Mouse (Mus musculus) forebrain, embryonic 11.5 days (tissue): ENCODE data around the gene Rpl39. TPM values are rescaled to one million over a fixed set of nuclear protein-coding genes. Genes with fewer than 3 reads are reported as not detected.
A peak's percentile ranks its signal among the peaks of the same experiment; 100 is the strongest.
"Not testable (repeated sequence)": the region's sequence is repeated elsewhere in the genome, so short reads cannot be mapped to it uniquely, and the experiment has no call there.

Source experiments
- ATAC-seq: fragments of 200-750 bp; cut with Nextera tagmentation; replicated peaks from 2 replicates; pipeline ENCODE4 v1.8.0; 2017; ENCODE audit warnings: moderate TSS enrichment; ENCODE audit not compliant: low FRiP score
- DNase-seq: peaks from one replicate; pipeline ENCODE4 v3.0.0-alpha.2; 2017; ENCODE audit warnings: low spot score
- H3K27ac ChIP-seq: fragments of 300-500 bp; sonication (generic); 2 replicates; pipeline ENCODE4 v1.5.1; 2014; ENCODE audit warnings: low read depth, low read length
- H3K27me3 ChIP-seq: fragments of 300-500 bp; sonication (generic); 2 replicates; pipeline ENCODE4 v1.6.1; 2014; ENCODE audit warnings: mild to moderate bottlenecking, low read length, mixed read lengths; ENCODE audit not compliant: control insufficient read depth, insufficient read depth
- H3K36me3 ChIP-seq: fragments of 300-500 bp; sonication (generic); 2 replicates; pipeline ENCODE4 v1.6.1; 2014; ENCODE audit warnings: mild to moderate bottlenecking, low read length, moderate library complexity, mixed read lengths; ENCODE audit not compliant: control insufficient read depth, insufficient read depth
- H3K4me1 ChIP-seq: fragments of 300-500 bp; sonication (generic); replicated peaks from 2 replicates; pipeline ENCODE4 v1.6.1; 2014; ENCODE audit warnings: low read length, mixed read lengths; ENCODE audit not compliant: control insufficient read depth, insufficient read depth
- H3K4me2 ChIP-seq: fragments of 300-500 bp; sonication (generic); 2 replicates; pipeline ENCODE4 v1.6.1; 2014; ENCODE audit warnings: low read depth, mild to moderate bottlenecking, low read length, moderate library complexity, mixed read lengths; ENCODE audit not compliant: severe bottlenecking
- H3K4me3 ChIP-seq: fragments of 300-500 bp; sonication (generic); 2 replicates; pipeline ENCODE4 v1.5.1; 2014; ENCODE audit warnings: low read depth, low read length
- H3K9ac ChIP-seq: fragments of 300-500 bp; sonication (generic); 2 replicates; pipeline ENCODE4 v1.6.1; 2014; ENCODE audit warnings: low read length
- H3K9me3 ChIP-seq: fragments of 300-500 bp; sonication (generic); 2 replicates; pipeline ENCODE4 v1.6.1; 2016; ENCODE audit warnings: low read length, mixed read lengths; ENCODE audit not compliant: control insufficient read depth
- WGBS: fragments of 180-500 bp; shearing (Covaris S2); extraction: QIAGEN DNeasy Blood & Tissue Kit; methylation state at CpG from one replicate; pipeline ENCODE4 v1.1.7; 2014; 5-methylcytosine and 5-hydroxymethylcytosine counted together
- polyA plus RNA-seq: library from polyadenylated mRNA; unstranded; fragments of >200 nt; fragmentation: Nextera tagmentation; extraction: Ambion mirVana; gene quantifications from 2 replicates; pipeline ENCODE4 v1.2.1, GENCODE M21; 2014

The Rpl39 gene
- polyA plus RNA-seq, 1 experiment from 2014 or later: 448 TPM

DNA sequence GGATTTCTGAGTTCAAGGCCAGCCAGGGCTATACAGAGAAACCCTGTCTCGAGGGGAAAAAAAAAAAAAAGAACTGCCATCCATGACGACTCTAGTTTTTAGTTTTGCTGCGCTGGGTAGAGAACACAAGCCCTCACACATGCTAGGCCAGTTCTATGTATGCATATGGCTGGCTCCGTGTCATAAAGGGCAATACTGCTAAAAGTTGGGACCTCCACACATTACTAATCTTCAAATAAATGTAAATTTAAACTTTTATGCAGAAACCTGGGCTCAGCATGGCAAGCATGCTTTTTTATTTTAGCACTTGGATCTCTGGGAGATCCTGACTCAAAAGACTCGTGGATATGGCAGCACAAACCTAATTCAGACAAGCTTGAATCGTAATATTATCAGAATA, 4.0 kb downstream of the Rpl39 start:
- no peak for ATAC-seq
- Histone ChIP-seq H3K4me1 (no peaks in the 10 kb centered on the region), H3K4me2 (no peak overlapping the region), H3K9me3 (no peaks in the 10 kb centered on the region), H3K4me3 (no peak overlapping the region), H3K9ac (no peak overlapping the region), H3K27ac (no peak overlapping the region), H3K27me3 (no peaks in the 10 kb centered on the region), H3K36me3 (peaks cover 3% of the 10 kb centered on the region; the same call in 1 of the 2 replicates)
- WGBS: 55% methylated on average over 6 of the region's 6 CpGs
- no peak for DNase-seq

DNA sequence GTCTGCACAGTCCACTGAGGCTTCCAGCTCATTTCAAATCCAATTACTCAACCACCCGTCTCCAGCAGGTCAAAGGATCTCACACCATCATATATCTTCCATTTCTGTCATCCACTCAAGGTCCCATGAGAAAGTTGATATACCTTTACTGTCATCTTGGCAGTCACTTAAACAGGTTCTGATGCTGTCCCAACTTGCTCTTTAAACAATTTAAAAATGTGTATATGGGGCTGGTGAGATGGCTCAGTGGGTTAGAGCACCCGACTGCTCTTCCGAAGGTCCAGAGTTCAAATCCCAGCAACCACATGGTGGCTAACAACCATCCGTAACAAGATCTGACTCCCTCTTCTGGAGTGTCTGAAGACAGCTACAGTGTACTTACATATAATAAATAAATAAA, 4.9 kb downstream of the Rpl39 start:
- not testable (repeated sequence) for H3K27me3 ChIP-seq, H3K4me3 ChIP-seq, DNase-seq, H3K4me1 ChIP-seq, H3K36me3 ChIP-seq, H3K9me3 ChIP-seq, H3K4me2 ChIP-seq, H3K27ac ChIP-seq, H3K9ac ChIP-seq
- WGBS: 66% methylated on average over 3 of the region's 4 CpGs
- ATAC-seq: 0 out of 2 replicates have a peak, but pooled peaks have one; percentile 2

DNA sequence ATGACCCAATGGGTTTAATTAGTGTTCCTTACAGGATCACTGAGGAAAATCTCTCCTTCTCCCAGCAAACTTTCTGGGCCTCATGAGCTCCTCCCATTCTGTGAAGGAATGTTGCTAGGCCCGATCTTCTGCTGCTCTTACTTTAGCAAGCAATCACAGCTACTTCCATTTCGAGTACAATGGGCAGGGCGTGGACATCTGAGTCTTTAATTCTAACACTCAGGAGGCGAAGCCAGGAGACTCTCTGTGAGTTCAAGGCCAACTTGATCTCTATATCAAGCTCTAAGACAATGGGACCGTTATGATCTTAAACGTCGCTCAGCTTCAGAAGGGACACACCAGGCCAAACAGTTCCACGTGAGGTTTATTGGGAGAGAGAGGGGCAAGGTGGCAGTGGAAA, 8.6 kb downstream of the Rpl39 start:
- ATAC-seq: no peak
- Histone ChIP-seq H3K27ac (no peak overlapping the region), H3K27me3 (no peaks in the 10 kb centered on the region), H3K4me2 (no peak overlapping the region), H3K9ac (no peak overlapping the region), H3K4me3 (no peak overlapping the region), H3K4me1 (no peaks in the 10 kb centered on the region), H3K9me3 (no peaks in the 10 kb centered on the region), H3K36me3 (0 out of 2 replicates have a peak, but pooled peaks cover under 1% of the 10 kb centered on the region)
- WGBS: 80% methylated on average over 8 of the region's 8 CpGs
- no peak for DNase-seq

DNA sequence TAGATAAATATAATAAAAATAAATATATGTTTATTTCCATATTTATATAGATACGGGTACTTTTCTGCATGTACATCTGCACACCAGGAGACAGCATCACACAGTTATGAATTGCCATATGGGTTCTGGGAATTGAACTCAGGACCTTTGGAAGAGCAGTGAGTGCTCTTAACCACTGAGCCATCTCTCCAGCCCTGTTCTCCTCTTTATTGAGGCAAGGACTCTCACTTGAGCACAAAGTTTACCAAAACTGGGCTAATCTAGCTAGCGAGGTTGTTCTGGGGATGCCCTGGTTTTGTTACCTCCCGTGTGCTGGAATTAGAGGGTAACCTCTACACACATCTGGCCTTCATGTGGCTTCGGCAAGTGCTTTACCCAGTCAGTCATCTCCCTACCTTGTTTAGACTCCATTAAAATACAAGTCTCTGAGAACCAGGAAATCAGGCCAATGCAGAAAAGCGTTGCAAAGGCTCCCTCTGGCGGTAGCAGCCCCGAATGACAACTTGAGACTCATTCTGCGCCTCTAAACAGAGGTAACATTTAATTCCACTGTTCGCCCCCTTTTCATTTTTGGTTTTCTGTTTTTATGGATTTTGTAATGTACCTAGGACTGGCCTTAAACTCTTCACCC, 10.8 kb downstream of the Rpl39 start:
- Histone ChIP-seq H3K27ac (no peak overlapping the region), H3K4me3 (no peak overlapping the region), H3K4me1 (no peaks in the 10 kb centered on the region), H3K27me3 (no peaks in the 10 kb centered on the region), H3K9ac (no peak overlapping the region), H3K9me3 (no peaks in the 10 kb centered on the region), H3K4me2 (no peak overlapping the region), H3K36me3 (no peaks in the 10 kb centered on the region)
- DNase-seq: peak; percentile 73
- ATAC-seq: no peak
- 42% methylated on average over 9 of the region's 9 CpGs for WGBS

DNA sequence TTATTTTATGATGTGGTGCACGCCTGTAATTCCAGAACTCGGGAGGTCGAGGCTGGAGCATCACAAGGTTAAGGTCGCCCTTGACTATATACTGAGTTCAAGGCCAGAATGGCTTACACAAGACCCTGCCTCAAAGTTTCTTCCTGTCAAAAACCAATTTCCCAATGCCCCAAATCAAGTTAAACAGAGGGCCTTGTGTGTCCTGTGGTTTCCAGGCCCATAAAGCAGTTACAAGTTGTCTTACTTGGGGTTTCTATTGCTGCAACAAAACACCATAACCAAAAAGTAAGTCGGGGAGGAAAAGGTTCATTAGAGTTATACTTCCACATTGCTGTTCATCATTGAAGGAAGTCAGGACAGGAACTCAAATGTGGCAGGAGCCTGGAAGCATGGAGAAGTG, 16.4 kb downstream of the Rpl39 start:
- ATAC-seq (no peak), DNase-seq (no peak)
- no peaks in the 10 kb centered on the region for H3K27me3 ChIP-seq
- H3K4me1 ChIP-seq: no peaks in the 10 kb centered on the region
- H3K4me3 ChIP-seq: no peak overlapping the region
- H3K27ac ChIP-seq: no peak overlapping the region
- no peak overlapping the region for H3K4me2 ChIP-seq
- no peak overlapping the region for H3K9ac ChIP-seq
- no peaks in the 10 kb centered on the region for H3K9me3 ChIP-seq
- no peaks in the 10 kb centered on the region for H3K36me3 ChIP-seq
- 87% methylated on average over 5 of the region's 5 CpGs for WGBS

DNA sequence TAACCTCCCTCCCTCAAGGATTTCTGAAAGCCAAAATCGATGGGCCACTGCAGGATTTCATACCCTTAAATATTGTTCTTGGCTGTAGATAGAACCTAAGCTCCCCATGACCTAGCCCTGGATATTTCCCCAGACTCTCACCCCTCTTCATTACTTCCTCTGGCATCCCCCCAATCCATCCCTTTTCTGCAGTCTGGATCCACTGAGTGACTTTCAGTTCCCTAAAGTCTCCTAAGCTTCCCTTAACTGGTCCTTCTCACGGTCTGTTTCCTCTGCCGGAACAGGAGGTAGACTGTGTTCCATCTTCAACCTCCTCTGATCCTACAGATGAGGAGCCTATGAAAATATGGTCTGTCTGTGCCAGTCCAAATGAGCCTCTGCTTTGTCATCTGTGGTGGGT, 17.9 kb downstream of the Rpl39 start:
- Histone ChIP-seq H3K27ac (no peak overlapping the region), H3K36me3 (no peaks in the 10 kb centered on the region), H3K4me1 (no peaks in the 10 kb centered on the region), H3K9me3 (no peaks in the 10 kb centered on the region), H3K27me3 (no peaks in the 10 kb centered on the region), H3K4me3 (no peak overlapping the region), H3K9ac (no peak overlapping the region), H3K4me2 (no peak overlapping the region)
- DNase-seq (no peak), ATAC-seq (no peak)
- 87% methylated on average over 3 of the region's 3 CpGs for WGBS

DNA sequence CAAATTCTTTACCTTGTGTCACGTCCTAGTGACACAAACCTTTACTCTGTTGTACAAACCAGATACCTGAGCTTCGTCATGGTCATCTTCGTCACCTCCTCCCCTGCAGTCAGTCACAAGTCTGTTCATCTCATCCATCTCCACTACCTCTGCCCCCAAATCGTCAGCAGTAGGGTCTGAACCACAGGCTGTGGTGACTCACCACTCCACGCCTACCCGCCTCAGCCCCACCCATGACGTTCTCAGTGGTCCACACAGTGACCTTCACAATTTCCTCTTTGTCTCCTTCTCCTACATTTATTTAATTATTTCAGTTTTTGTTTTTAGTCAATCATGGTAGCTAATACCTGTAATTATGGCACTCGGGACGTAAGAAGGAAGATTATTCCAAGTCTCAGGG, 21.3 kb downstream of the Rpl39 start:
- Histone ChIP-seq H3K4me2 (no peak overlapping the region), H3K27ac (no peak overlapping the region), H3K4me1 (no peaks in the 10 kb centered on the region), H3K4me3 (no peak overlapping the region), H3K36me3 (no peaks in the 10 kb centered on the region), H3K27me3 (no peaks in the 10 kb centered on the region), H3K9me3 (no peaks in the 10 kb centered on the region), H3K9ac (no peak overlapping the region)
- no peak for ATAC-seq
- DNase-seq: no peak
- 86% methylated on average over 9 of the region's 9 CpGs for WGBS

DNA sequence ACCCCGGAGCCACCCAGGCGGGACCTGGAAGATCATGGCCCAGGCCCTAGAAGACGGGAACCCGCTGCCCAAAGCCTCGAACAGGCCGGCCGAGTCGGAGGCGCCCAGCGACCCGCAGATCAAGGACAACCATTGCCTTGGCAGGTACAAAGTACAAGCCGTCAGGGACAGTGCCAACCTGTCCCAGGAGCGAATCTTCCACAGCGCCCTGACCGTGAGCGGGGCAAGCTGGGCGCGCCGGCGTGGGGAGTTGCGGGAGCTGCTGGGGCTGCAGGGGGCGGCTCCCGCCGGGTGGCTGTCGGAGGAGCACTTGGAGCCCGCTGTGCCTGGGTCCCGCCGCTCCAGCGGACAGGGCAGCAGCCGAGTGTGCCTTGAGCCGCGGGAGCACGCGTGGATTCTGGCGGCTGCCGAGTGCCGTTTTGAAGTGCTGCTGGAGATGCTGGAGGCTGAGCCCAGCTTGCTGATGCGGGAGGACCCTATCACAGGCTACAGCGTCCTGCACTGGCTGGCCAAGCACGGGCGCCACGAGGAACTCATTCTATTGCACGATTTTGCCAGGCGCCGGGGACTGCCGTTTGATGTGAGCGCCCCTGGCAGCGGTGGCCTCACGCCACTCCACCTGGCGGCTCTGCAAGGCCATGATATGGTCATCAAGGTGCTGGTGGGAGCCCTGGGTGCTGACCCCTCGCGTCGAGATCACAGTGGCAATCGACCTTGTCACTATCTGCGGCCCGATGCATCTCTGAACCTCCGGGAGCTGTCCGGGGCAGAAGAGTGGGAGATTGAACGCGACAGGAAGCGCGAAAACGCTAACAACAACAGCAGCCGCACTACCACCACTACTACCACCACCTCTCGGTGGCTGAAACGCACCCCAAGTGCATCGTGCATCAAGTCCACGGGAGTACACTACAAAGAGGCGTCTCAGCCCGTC, 36.0 kb downstream of the Rpl39 start:
- no peak overlapping the region for H3K27ac ChIP-seq
- H3K9ac ChIP-seq: no peak overlapping the region
- H3K4me1 ChIP-seq: no peaks in the 10 kb centered on the region
- DNase-seq: peak; percentile 59
- peak overlapping the region; percentile 54 for H3K4me2 ChIP-seq
- H3K4me3 ChIP-seq: peak overlapping the region; percentile 27
- WGBS: 21% methylated on average over 47 of the region's 70 CpGs
- H3K36me3 ChIP-seq: no peaks in the 10 kb centered on the region
- H3K9me3 ChIP-seq: no peaks in the 10 kb centered on the region
- peaks cover 24% of the 10 kb centered on the region for H3K27me3 ChIP-seq
- ATAC-seq: no peak
